Mouse (Mus musculus) limb, embryonic 10.5 days (tissue): ENCODE data around the gene Crybg1. TPM values are rescaled to one million over a fixed set of nuclear protein-coding genes. Genes with fewer than 3 reads are reported as not detected.

Experiments
- DNase-seq: peaks from one replicate; pipeline ENCODE4 v3.0.0-alpha.2; 2017; ENCODE audit warnings: low spot score
- H3K27ac ChIP-seq: fragments of 300-500 bp; sonication (generic); 2 replicates; pipeline ENCODE4 v1.5.1; 2016; ENCODE audit warnings: mild to moderate bottlenecking
- H3K27me3 ChIP-seq: fragments of 300-500 bp; sonication (generic); 2 replicates; pipeline ENCODE4 v1.6.1; 2016; ENCODE audit warnings: low read depth, mild to moderate bottlenecking; ENCODE audit not compliant: poor library complexity, severe bottlenecking
- H3K36me3 ChIP-seq: fragments of 300-500 bp; sonication (generic); 2 replicates; pipeline ENCODE4 v1.6.1; 2016; ENCODE audit warnings: mild to moderate bottlenecking, moderate library complexity
- H3K4me1 ChIP-seq: fragments of 300-500 bp; sonication (generic); 2 replicates; pipeline ENCODE4 v1.6.1; 2016
- H3K4me3 ChIP-seq: fragments of 300-500 bp; sonication (generic); 2 replicates; pipeline ENCODE4 v1.5.1; 2016; ENCODE audit warnings: mild to moderate bottlenecking, moderate library complexity
- H3K9me3 ChIP-seq: fragments of 300-500 bp; sonication (generic); replicated peaks from 2 replicates; pipeline ENCODE4 v1.6.1; 2016; ENCODE audit warnings: mild to moderate bottlenecking
- WGBS: fragments of 180-500 bp; shearing (Covaris S2); methylation state at CpG from one replicate; pipeline ENCODE4 v1.1.7; 2016; 5-methylcytosine and 5-hydroxymethylcytosine counted together
- polyA plus RNA-seq: library from polyadenylated mRNA; unstranded; fragments of >200 nt; fragmentation: Nextera tagmentation; extraction: Ambion mirVana; gene quantifications from 2 replicates; pipeline ENCODE4 v1.2.1, GENCODE M21; 2016

The Crybg1 gene
- polyA plus RNA-seq, 1 experiment from 2014 or later, result 0.43 TPM

DNA sequence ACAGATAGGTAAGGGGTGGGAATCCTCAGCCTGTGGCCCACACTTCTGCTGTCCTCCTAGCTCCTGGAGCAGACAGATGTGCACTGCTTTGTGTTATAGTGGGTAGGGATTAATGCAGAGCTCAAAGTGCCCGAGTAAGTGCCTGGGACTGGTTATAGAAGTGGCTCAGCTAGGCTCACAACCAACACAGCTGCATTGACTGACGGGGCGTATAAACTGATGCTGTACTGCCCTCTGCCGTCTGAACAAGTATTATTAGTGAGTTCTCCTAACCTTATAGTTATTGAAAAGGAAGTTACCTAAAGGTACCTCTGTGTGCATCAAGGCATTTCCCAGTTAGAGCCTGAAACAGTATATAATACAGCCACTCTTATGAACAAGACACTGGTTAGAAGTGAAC lies 77.6 kb downstream of the Crybg1 start:
- Histone ChIP-seq H3K36me3 (no peaks in the 10 kb centered on the region), H3K9me3 (no peaks in the 10 kb centered on the region), H3K4me1 (no peaks in the 10 kb centered on the region), H3K27ac (no peak overlapping the region), H3K27me3 (no peaks in the 10 kb centered on the region), H3K4me3 (no peak overlapping the region)
- WGBS, result 6% methylated on average over 4 of the region's 4 CpGs
- peak; percentile 72 for DNase-seq

DNA sequence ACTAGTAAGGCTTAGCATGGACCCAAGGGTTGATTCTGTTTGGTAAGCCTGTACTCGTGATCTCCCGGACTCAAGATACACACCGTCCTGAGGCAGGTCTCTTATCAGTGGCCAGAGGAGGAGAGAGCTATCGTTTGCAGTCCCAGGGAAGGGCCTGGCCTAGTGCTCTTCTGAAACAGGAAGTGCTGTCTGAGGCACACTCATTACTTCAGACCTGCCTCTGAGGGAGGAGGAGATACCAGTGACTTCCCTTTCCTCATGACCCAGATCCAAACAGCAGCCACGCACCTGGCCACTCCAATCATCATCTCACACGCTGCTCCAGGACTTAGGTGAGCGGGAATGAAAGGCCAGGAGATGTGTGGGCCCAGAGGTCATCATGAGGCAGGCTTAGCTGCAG lies 79.5 kb downstream of the Crybg1 start:
- Histone ChIP-seq H3K27me3 (no peaks in the 10 kb centered on the region), H3K36me3 (no peaks in the 10 kb centered on the region), H3K27ac (no peak overlapping the region), H3K9me3 (no peaks in the 10 kb centered on the region), H3K4me3 (no peak overlapping the region), H3K4me1 (no peaks in the 10 kb centered on the region)
- DNase-seq, result no peak
- WGBS, result 79% methylated on average over 7 of the region's 7 CpGs

DNA sequence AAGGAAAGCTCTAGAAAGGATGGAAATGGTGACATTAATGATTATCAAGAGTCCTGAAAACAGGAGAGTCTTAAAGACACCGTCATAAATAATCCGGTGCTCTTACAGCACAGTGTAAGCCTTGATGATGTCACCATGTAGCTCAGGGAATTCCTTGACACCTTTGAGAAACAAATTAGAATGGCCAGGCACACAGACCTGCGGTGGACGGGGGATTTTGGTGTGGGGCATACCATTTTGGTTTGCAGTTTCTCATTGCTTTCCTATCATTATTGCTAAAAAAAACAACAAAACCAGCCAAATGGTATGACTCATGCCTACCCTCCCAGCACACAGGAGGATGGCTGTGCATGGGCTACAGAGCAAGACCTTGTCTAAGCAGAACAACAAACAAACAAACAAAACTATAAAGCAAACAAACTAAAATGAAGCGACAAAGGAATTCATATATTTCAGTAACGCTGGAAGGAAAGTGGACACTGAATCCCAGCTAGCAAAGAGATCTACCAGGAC lies 82.7 kb downstream of the Crybg1 start:
- H3K27me3 ChIP-seq, result no peaks in the 10 kb centered on the region
- no peaks in the 10 kb centered on the region for H3K36me3 ChIP-seq
- H3K9me3 ChIP-seq, result no peaks in the 10 kb centered on the region
- 87% methylated on average over 6 of the region's 6 CpGs for WGBS
- H3K4me1 ChIP-seq, result no peaks in the 10 kb centered on the region
- no peak for DNase-seq
- no peak overlapping the region for H3K27ac ChIP-seq
- no peak overlapping the region for H3K4me3 ChIP-seq

DNA sequence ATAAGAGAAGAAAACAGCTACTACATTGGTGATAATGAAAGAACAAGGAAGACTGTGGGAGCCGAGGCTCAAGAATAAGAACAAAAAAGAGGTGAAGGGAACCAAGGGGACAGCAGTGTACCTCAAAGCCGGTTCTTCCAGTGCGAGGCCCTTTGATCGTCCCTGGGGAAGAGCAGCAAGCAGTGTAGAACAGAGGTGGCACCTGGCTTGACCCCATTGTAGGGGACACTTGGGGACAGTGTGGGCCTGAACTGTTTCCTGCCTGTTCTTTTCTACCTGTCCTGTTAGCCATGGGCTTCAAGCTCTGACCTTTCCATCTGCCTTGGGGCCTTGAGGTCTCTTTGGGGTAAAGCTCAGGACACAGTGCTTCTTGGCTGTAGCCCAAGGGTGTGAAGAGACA lies 85.7 kb downstream of the Crybg1 start:
- no peaks in the 10 kb centered on the region for H3K36me3 ChIP-seq
- H3K27ac ChIP-seq, result no peak overlapping the region
- H3K4me1 ChIP-seq, result no peaks in the 10 kb centered on the region
- H3K27me3 ChIP-seq, result no peaks in the 10 kb centered on the region
- H3K9me3 ChIP-seq, result no peaks in the 10 kb centered on the region
- no peak for DNase-seq
- no peak overlapping the region for H3K4me3 ChIP-seq
- 89% methylated on average over 4 of the region's 4 CpGs for WGBS

DNA sequence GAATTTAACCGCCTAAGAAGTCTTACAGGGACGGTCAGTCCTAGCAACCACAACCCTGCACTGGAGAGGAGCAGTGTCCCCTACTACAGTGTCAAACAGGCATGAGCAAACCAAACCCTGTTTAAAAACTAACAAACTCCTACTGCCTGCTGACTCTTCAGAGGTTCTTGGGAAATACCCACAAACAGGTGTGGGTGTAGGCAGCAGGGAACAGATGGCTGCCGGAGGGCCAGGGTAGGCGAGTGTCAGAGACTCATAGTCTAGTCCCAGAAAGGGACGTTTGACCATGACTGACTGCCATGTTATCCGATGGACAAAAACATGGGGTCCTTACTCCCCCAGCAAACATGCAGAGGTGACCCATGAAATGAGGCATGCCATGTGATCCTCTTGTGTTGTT lies 97.7 kb downstream of the Crybg1 start:
- H3K9me3 ChIP-seq, result no peaks in the 10 kb centered on the region
- WGBS, result 89% methylated on average over 6 of the region's 6 CpGs
- H3K27ac ChIP-seq, result no peak overlapping the region

DNA sequence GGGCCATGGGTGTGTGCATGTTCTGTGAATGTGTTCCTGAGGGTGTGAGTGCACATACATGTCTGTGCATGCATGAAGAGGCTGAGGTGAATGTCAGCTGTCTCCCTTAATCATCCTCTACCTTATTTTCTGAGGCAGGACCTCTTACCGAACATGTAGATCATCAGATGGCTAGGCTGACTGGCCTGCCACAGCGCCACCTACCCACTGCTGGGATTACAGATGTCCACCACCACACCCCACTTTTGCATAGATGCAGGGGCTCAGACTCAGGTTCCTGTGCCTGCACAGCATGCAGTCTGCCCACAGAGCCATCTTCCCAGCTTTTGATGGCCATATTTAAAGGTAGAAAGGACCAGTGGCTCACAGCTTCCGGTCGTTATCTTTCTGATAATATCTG lies 103.9 kb downstream of the Crybg1 start:
- Histone ChIP-seq H3K27me3 (no peaks in the 10 kb centered on the region), H3K9me3 (no peaks in the 10 kb centered on the region), H3K4me1 (no peaks in the 10 kb centered on the region), H3K27ac (no peak overlapping the region), H3K4me3 (no peak overlapping the region), H3K36me3 (no peaks in the 10 kb centered on the region)
- no peak for DNase-seq
- WGBS, result 71% methylated on average over 4 of the region's 4 CpGs

More for the DNA sequence above, 97.7 kb downstream of the Crybg1 start:
- Histone ChIP-seq H3K36me3 (no peaks in the 10 kb centered on the region), H3K4me3 (no peak overlapping the region), H3K4me1 (no peaks in the 10 kb centered on the region), H3K27me3 (no peaks in the 10 kb centered on the region)
- no peak for DNase-seq

DNA sequence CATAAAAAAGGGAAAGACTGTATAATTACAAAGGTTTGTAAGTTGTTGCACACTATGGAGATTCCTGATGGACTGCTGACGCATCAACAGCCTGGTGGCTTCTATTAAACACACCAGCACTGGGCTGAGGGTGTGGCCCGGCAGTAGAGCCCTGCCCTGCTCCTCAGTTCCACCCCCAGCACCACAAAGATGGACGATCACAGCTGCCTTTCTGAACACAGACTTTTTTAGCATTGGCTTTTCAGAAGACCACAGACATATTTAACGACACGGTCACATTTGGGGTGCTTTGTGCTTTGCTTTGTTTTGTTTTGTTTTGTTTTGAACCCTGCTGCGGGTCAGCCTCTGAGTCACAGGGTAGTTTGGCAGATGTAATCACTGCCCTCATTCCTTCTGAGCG lies 105.0 kb downstream of the Crybg1 start:
- no peak overlapping the region for H3K27ac ChIP-seq
- H3K9me3 ChIP-seq, result no peaks in the 10 kb centered on the region
- no peaks in the 10 kb centered on the region for H3K36me3 ChIP-seq
- H3K27me3 ChIP-seq, result no peaks in the 10 kb centered on the region
- 75% methylated on average over 7 of the region's 7 CpGs for WGBS
- no peak for DNase-seq
- H3K4me1 ChIP-seq, result no peaks in the 10 kb centered on the region
- no peak overlapping the region for H3K4me3 ChIP-seq

DNA sequence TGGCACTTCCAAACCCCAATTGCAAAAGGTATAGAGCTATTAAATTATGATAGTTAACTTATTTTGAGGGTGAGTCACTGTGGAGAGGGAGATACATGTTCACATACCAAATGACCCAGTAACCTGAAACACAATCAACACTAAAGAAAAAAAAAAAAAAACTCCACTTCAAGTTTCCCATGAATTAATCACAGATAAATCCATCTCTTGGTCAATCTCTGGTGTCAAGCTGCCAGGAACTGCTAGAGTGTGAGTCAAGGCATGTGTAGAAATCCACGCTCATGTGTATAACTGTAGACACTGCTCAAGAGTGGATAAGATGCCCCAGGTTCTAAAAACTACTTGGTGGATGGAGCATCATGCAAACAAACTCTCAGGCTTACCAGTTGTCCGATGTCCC lies 109.5 kb downstream of the Crybg1 start:
- no peaks in the 10 kb centered on the region for H3K27me3 ChIP-seq
- H3K4me1 ChIP-seq, result peaks cover 7% of the 10 kb centered on the region
- H3K4me3 ChIP-seq, result no peak overlapping the region
- H3K27ac ChIP-seq, result no peak overlapping the region
- no peaks in the 10 kb centered on the region for H3K36me3 ChIP-seq
- DNase-seq, result no peak
- H3K9me3 ChIP-seq, result no peaks in the 10 kb centered on the region
- WGBS, result 89% methylated on average over 2 of the region's 2 CpGs

DNA sequence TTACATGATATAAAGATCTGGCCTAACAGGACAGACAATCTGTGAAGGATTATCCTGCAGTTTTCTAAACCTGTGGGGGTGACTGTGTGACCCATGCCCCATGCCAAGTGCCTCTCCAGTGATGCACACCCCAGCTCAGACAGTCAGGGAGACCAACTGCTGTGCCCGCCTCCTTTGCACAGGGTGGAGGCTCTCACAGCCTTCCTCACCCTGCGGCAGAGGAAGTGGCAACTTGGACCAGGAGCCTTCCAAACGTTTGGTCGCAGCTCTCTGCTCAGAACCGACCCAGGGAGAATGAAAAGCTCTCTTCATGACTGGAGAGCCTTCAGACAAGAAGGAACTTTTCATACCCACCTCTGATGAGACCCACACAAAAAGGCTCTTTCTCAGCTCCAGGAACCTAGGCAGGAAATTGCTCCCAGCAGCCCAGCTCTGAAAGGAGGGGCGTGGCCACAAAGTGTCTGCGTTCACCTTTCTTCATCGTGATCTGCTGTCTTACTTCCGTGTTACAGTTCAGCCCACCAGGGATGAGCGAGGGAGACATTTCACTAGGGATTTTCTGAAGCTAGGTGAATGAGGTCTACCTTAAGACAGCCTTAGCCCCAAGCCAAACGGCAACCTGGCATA lies 110.6 kb downstream of the Crybg1 start:
- WGBS, result 40% methylated on average over 11 of the region's 11 CpGs
- Histone ChIP-seq H3K27ac (no peak overlapping the region), H3K4me3 (0 out of 2 replicates have a peak overlapping the region, but pooled peaks have one; percentile 8), H3K27me3 (no peaks in the 10 kb centered on the region), H3K9me3 (no peaks in the 10 kb centered on the region), H3K4me1 (peaks cover 7% of the 10 kb centered on the region), H3K36me3 (no peaks in the 10 kb centered on the region)
- no peak for DNase-seq

DNA sequence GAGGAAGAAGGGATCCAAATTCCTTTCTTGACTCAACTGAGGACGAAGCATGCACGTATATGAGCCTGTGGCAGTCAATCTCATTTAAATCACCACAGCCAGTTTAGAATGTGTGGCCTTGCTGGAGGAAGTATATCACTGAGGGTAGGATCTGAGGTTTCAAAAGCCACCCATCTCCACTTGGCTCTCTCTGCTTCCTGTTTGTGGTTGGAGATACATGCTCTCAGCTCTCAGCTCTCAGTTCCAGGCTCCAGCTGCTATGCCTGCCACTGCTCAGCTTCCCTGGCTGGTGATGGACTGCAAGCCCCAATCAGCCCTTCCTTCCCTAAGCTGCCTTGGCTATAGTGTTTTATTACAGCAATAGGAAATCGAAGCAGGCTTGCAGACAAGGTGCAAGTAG lies 119.1 kb downstream of the Crybg1 start:
- Histone ChIP-seq H3K27me3 (no peaks in the 10 kb centered on the region), H3K27ac (no peak overlapping the region), H3K9me3 (no peaks in the 10 kb centered on the region), H3K4me1 (no peaks in the 10 kb centered on the region), H3K36me3 (no peaks in the 10 kb centered on the region), H3K4me3 (no peak overlapping the region)
- DNase-seq, result no peak
- WGBS, result 76% methylated on average over 3 of the region's 3 CpGs

DNA sequence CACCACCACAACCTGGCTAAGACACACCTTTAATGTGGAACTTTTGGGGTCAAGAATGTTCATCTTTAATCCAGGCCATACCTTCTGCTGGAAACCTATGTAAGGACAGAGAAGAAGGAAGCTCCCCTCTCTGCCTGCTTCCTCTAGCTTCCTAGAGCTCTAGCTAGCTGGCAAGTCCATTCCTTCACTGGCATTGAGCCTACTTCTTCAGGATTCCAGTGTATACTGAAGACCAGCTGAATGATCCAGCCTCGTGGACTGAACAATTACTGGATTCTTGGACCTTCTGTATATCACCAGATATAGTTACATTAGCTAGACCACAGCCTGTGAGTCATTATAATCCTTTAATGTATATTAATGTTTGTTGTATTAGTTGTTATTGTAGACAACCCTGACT lies 121.4 kb downstream of the Crybg1 start:
- H3K27me3 ChIP-seq, result no peaks in the 10 kb centered on the region
- H3K4me1 ChIP-seq, result no peaks in the 10 kb centered on the region
- no peaks in the 10 kb centered on the region for H3K36me3 ChIP-seq
- WGBS, result 79% methylated on average over 1 of the region's 1 CpGs
- no peak overlapping the region for H3K4me3 ChIP-seq
- no peak overlapping the region for H3K27ac ChIP-seq
- no peaks in the 10 kb centered on the region for H3K9me3 ChIP-seq
- DNase-seq, result no peak

DNA sequence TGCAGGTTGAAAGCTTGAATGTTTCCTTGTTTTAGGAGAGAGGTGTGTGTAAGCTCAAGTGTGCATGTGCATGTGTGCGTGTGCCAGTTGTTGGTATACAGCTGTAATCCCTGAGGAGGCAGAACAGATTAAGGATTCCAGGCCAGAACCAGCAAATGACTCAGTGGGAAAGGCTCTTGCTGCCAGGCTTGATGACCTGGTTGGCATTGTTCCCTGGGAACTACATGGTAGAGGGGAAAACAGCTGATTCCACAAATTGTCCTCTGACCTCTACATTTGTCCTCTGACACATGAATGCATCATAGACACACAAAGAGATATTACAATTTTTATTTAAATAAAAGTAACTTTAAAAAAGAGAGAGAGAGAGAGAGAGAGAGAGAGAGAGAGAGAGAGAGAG lies 122.5 kb downstream of the Crybg1 start:
- no peak overlapping the region for H3K27ac ChIP-seq
- H3K9me3 ChIP-seq, result no peaks in the 10 kb centered on the region
- no peaks in the 10 kb centered on the region for H3K27me3 ChIP-seq
- no peaks in the 10 kb centered on the region for H3K36me3 ChIP-seq
- DNase-seq, result no peak
- WGBS, result 97% methylated on average over 1 of the region's 1 CpGs
- no peaks in the 10 kb centered on the region for H3K4me1 ChIP-seq
- no peak overlapping the region for H3K4me3 ChIP-seq

DNA sequence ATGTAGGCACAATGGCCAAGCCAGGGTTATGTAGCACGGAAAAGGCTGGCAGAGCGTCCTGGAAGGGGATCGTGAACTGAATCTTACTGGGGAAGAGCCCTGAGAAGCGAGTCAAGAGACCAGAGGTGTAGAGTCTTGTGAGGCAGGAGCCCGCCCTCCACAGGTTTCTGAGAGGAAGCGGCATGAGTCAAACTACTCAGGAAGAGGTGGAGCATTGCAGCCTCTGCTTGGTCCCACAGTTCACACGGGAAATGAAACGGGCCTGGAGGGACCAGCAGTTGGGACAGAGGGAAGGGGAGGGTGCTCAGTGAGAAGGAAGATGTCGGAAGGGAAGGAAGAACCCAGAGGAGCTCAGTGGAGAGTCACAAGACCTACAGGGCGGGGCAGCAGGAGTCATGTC lies 123.9 kb downstream of the Crybg1 start:
- WGBS, result 57% methylated on average over 10 of the region's 10 CpGs
- no peak for DNase-seq
- H3K4me1 ChIP-seq, result no peaks in the 10 kb centered on the region
- H3K9me3 ChIP-seq, result no peaks in the 10 kb centered on the region
- no peak overlapping the region for H3K4me3 ChIP-seq
- H3K27ac ChIP-seq, result no peak overlapping the region
- H3K36me3 ChIP-seq, result no peaks in the 10 kb centered on the region
- H3K27me3 ChIP-seq, result no peaks in the 10 kb centered on the region

DNA sequence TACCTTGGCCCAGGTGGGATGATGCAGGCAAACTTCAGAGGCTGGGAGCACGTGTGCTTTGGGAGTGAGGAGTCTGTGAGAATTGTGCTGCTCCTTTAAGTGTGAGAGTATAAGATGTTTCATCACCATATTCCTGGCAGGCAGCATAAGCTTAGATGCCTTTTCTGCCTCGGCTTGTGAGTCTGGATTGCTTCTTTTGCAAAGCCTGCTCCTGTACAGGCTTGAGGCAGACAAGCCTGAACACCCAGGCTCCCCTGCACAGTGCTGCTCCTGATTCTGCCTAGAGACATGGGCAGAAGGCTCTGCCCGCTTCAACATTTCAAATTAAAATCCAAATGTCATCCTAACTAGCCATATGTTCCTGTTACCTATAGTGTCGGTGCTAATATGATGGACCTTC lies 128.5 kb downstream of the Crybg1 start:
- WGBS, result 77% methylated on average over 4 of the region's 4 CpGs
- no peaks in the 10 kb centered on the region for H3K4me1 ChIP-seq

More for the DNA sequence above, 128.5 kb downstream of the Crybg1 start:
- Histone ChIP-seq H3K36me3 (no peaks in the 10 kb centered on the region), H3K27ac (no peak overlapping the region), H3K9me3 (no peaks in the 10 kb centered on the region), H3K4me3 (no peak overlapping the region), H3K27me3 (no peaks in the 10 kb centered on the region)
- DNase-seq, result no peak
